Mouse (Mus musculus) heart, embryonic 16.5 days (tissue): Measurements from ENCODE around the gene Il21r. TPM values are rescaled to one million over a fixed set of nuclear protein-coding genes. Genes with fewer than 3 reads are reported as not detected.

Experiments
- ATAC-seq: fragments of 200-750 bp; cut with Nextera tagmentation; replicated peaks from 2 replicates; pipeline ENCODE4 v1.8.0; 2017; ENCODE audit warnings: moderate number of reproducible peaks; ENCODE audit not compliant: insufficient read depth, low FRiP score; ENCODE audit errors: extremely low read depth
- H3K27ac ChIP-seq: fragments of 300-500 bp; sonication (generic); 2 replicates; pipeline ENCODE4 v1.5.1; 2014; ENCODE audit warnings: mild to moderate bottlenecking, low read length, control low read depth, moderate library complexity
- H3K27me3 ChIP-seq: fragments of 300-500 bp; sonication (generic); 2 replicates; pipeline ENCODE4 v1.6.1; 2014; ENCODE audit warnings: low read length, mixed read lengths; ENCODE audit not compliant: control insufficient read depth, insufficient read depth
- H3K36me3 ChIP-seq: fragments of 300-500 bp; sonication (generic); 2 replicates; pipeline ENCODE4 v1.6.1; 2014; ENCODE audit not compliant: control insufficient read depth, insufficient read depth
- H3K4me1 ChIP-seq: fragments of 300-500 bp; sonication (generic); 2 replicates; pipeline ENCODE4 v1.6.1; 2014; ENCODE audit warnings: low read length, mixed read lengths; ENCODE audit not compliant: control insufficient read depth, insufficient read depth
- H3K4me2 ChIP-seq: fragments of 300-500 bp; sonication (generic); 2 replicates; pipeline ENCODE4 v1.6.1; 2014; ENCODE audit warnings: low read depth, mild to moderate bottlenecking, control low read depth, low read length
- H3K4me3 ChIP-seq: fragments of 300-500 bp; sonication (generic); 2 replicates; pipeline ENCODE4 v1.5.1; 2014; ENCODE audit warnings: mild to moderate bottlenecking, control low read depth, low read length
- H3K9ac ChIP-seq: fragments of 300-500 bp; sonication (generic); 2 replicates; pipeline ENCODE4 v1.6.1; 2014; ENCODE audit warnings: low read length, control low read depth
- H3K9me3 ChIP-seq: fragments of 300-500 bp; sonication (generic); replicated peaks from 2 replicates; pipeline ENCODE4 v1.6.1; 2016; ENCODE audit warnings: low read length; ENCODE audit not compliant: control insufficient read depth
- WGBS: fragments of 180-500 bp; shearing (Covaris S2); extraction: QIAGEN DNeasy Blood & Tissue Kit; methylation state at CpG from one replicate; pipeline ENCODE4 v1.1.7; 2014; 5-methylcytosine and 5-hydroxymethylcytosine counted together
- polyA plus RNA-seq: library from polyadenylated mRNA; unstranded; fragments of >200 nt; fragmentation: Nextera tagmentation; extraction: Ambion mirVana; gene quantifications from 2 replicates; pipeline ENCODE4 v1.2.1, GENCODE M21; 2015

Gene Il21r
- polyA plus RNA-seq, 1 experiment from 2014 or later = 3.2 TPM

DNA sequence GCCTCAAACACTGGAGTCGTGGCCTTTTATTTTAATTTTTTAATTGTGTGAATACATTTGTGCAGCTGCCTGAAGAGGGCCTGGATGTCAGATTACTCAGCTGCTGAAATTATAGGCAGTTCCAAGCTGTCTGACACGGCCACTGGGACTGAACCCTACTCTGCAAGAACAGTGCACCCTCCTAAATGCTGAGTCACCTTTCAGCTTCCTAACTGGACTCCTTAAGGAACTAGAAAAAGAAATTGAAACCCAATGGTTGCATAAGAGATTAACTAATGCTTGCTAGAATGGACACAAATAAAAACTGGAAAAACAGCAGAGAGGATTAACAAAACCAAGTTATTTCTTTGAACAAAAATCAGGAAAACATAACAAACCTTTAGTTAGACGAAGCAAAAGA is 6.8 kb upstream of the Il21r start:
- WGBS = 64% methylated on average over 3 of the region's 3 CpGs
- H3K36me3 ChIP-seq = no peaks in the 10 kb centered on the region
- no peak overlapping the region for H3K4me2 ChIP-seq
- H3K4me1 ChIP-seq = no peaks in the 10 kb centered on the region; the same call in 1 of the 2 replicates
- no peaks in the 10 kb centered on the region for H3K27me3 ChIP-seq
- no peak for ATAC-seq
- no peaks in the 10 kb centered on the region for H3K9me3 ChIP-seq
- no peak overlapping the region for H3K4me3 ChIP-seq
- H3K9ac ChIP-seq = no peak overlapping the region
- H3K27ac ChIP-seq = no peak overlapping the region

DNA sequence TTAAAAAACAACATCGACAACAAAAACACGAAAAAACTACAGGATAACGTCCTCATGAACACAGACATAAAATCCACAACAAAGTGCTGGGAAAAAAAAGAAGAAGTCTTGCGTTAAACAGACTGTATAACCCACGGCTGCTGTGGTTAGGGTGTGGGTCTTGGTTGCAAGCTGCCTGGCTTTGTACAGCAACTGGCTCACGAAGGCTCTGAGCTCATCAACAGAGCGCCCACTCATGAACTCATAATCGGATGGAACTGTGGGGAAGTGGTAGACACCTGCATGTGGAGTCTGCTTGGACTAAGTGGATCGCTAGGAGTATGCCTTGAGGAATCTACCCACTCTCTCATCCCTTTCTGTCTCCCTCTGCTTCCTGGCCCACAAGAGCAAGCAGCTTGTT is 6.1 kb upstream of the Il21r start:
- H3K36me3 ChIP-seq = no peaks in the 10 kb centered on the region
- ATAC-seq = no peak
- no peak overlapping the region for H3K9ac ChIP-seq
- H3K4me2 ChIP-seq = no peak overlapping the region
- no peaks in the 10 kb centered on the region for H3K27me3 ChIP-seq
- no peaks in the 10 kb centered on the region for H3K9me3 ChIP-seq
- no peak overlapping the region for H3K4me3 ChIP-seq
- 84% methylated on average over 9 of the region's 9 CpGs for WGBS
- no peak overlapping the region for H3K27ac ChIP-seq
- no peaks in the 10 kb centered on the region; the same call in 1 of the 2 replicates for H3K4me1 ChIP-seq

DNA sequence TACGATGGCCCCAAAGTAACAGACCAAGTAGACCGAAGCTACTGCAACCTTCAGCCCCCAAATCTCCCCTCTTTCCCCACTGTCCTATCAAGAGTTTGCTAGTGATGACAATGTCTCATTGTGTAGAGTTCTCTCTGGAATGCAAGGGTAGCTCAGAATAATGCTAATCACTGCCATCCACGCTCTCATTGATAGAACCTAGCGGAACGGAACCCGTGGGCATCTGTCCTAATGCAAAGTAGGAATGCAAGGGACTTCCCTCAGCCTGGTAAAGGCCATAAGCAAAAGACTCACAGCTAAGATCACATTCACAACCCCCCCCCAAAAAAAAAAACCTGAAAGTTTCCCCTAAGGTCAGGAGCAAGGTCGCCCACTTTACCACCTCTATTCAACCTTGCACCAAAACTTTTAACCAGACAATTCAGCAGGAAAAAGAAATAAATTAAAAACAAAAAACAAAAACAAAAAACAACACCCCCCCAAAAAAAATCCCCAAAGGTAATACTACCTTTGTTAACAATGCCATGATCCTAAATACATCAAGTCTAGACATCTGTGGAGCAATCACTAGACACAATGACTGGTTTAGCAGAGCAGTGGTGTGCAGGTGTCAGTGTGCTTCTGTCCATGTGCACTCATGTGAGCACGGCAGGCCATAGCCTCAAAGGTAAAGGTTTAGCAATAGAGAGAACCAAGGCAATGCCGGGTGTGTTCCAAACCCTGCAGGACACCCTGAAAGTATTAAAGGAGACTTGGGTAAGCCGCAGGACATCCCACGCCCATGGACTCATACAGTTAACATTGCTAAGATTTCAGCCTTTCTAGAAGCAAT is 5.5 kb upstream of the Il21r start:
- Histone ChIP-seq H3K27me3 (no peaks in the 10 kb centered on the region), H3K4me3 (no peak overlapping the region), H3K27ac (no peak overlapping the region), H3K4me2 (no peak overlapping the region), H3K9me3 (no peaks in the 10 kb centered on the region), H3K36me3 (no peaks in the 10 kb centered on the region), H3K9ac (no peak overlapping the region), H3K4me1 (no peaks in the 10 kb centered on the region; the same call in 1 of the 2 replicates)
- WGBS = 82% methylated on average over 11 of the region's 11 CpGs
- no peak for ATAC-seq

DNA sequence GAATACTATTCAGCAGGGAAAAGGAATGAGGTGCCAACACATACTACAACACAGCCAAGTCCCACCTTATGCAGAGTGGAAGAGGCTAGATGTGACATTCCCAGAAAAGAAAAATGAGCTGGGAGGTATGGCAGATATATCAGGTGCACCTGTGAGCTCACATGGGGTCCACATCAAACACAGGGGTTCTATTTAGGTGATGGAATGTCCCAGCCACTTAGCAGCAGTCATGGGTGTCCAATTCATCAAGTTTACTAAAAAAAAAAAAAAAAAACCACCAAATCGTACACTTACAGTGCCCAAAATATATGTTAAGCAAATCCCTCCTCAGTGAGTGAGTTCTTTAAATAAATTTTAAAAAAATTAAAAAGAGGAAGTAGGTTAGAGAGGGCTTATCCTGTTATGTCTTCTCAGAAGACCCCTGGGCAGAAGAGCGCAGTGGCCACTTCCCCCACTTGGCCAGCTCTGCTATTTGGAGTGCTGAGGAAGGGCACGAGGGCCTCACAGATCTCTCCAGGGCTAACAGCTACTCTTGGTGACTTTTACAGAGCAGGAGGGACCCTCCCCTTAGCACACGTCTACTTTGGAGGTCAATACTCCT is 3.8 kb upstream of the Il21r start:
- 40% methylated on average over 4 of the region's 4 CpGs for WGBS
- H3K4me2 ChIP-seq = no peak overlapping the region
- H3K9ac ChIP-seq = no peak overlapping the region
- H3K4me3 ChIP-seq = no peak overlapping the region
- ATAC-seq = no peak
- H3K4me1 ChIP-seq = no peaks in the 10 kb centered on the region; the same call in 1 of the 2 replicates
- no peaks in the 10 kb centered on the region for H3K36me3 ChIP-seq
- H3K27ac ChIP-seq = no peak overlapping the region
- H3K9me3 ChIP-seq = no peaks in the 10 kb centered on the region
- no peaks in the 10 kb centered on the region for H3K27me3 ChIP-seq

DNA sequence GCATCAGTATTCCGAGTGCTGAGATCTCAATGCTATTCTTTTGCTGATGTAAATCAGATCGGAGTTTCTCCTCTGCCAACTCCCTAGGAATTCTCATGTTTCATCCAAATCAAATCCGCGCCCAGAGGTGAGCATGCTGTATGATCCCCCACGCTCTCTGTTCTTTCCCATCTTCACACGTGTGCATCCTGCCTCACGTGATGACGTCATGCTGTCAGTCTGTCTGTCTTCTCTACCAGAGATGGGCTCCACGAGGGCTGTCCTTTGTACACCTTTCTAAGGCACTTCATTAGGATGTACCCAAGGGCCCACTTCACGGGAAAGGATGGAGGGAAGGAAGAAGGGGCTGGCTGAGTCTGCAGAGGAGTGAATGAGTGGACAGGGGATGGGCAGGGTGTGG is 3.1 kb upstream of the Il21r start:
- Histone ChIP-seq H3K36me3 (no peaks in the 10 kb centered on the region), H3K9me3 (no peaks in the 10 kb centered on the region), H3K4me2 (no peak overlapping the region), H3K4me3 (no peak overlapping the region), H3K27ac (no peak overlapping the region), H3K4me1 (no peaks in the 10 kb centered on the region; the same call in 1 of the 2 replicates), H3K9ac (no peak overlapping the region), H3K27me3 (no peaks in the 10 kb centered on the region)
- 65% methylated on average over 10 of the region's 10 CpGs for WGBS
- no peak for ATAC-seq

DNA sequence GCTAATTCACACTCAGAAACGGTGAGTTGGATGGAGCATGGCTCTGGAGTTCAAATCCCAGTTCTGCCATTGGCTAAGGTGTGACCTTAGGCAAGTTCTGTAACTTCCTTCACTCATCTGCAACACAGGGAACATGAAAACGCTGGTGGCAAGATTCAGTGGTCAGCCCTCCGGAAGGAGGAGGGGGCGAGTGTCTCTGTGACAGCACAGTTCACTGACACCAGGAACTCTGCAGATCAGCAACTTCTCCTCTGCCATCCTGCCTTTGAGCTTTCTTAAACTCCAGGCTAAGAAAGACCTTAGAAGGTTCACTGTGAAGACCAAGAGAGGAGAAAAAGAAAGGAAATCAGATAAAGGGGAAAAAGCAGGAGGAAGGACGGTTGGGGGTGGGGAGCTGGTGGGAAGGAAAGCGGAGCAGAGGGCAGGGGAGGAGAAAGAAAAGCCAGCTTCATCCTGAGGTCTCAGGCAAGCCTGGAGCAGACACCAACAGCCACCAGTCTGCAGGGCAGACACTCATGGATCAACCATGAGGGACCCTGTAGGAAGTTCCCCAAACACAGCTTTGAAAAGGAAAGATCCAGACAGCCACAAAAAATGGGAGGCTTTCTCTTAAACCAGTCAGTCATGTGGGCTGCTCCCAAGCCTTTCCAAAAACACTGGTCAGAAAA is 2.5 kb upstream of the Il21r start:
- no peak overlapping the region for H3K27ac ChIP-seq
- no peak overlapping the region for H3K9ac ChIP-seq
- no peaks in the 10 kb centered on the region for H3K36me3 ChIP-seq
- WGBS = 32% methylated on average over 6 of the region's 6 CpGs
- no peaks in the 10 kb centered on the region for H3K27me3 ChIP-seq
- no peak overlapping the region for H3K4me3 ChIP-seq
- no peak overlapping the region for H3K4me2 ChIP-seq
- ATAC-seq = no peak
- H3K4me1 ChIP-seq = no peaks in the 10 kb centered on the region; the same call in 1 of the 2 replicates
- H3K9me3 ChIP-seq = no peaks in the 10 kb centered on the region

DNA sequence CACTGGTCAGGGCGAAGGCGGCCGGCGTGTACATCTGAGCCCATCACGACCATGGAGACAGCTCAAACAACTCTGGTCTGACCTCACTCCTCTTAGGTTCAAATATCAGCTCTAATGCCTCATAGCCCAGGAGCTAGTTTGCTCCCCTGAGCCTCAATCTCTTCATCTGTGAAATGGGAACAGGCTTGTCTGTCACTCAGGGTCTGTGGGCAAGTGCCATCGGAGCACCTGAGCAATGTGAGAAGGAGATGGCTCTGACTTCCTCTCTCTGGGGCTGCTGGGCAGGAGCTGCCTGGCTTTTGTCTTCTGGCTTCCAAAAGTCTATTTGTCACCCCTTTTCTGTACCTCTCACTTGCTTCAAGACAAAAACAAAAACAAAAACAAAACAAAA is 2.0 kb upstream of the Il21r start:
- Histone ChIP-seq H3K9me3 (no peaks in the 10 kb centered on the region), H3K4me3 (no peak overlapping the region), H3K27ac (no peak overlapping the region), H3K4me2 (no peak overlapping the region), H3K27me3 (no peaks in the 10 kb centered on the region), H3K36me3 (no peaks in the 10 kb centered on the region), H3K9ac (no peak overlapping the region), H3K4me1 (no peaks in the 10 kb centered on the region; the same call in 1 of the 2 replicates)
- no peak for ATAC-seq
- WGBS = 82% methylated on average over 6 of the region's 6 CpGs

DNA sequence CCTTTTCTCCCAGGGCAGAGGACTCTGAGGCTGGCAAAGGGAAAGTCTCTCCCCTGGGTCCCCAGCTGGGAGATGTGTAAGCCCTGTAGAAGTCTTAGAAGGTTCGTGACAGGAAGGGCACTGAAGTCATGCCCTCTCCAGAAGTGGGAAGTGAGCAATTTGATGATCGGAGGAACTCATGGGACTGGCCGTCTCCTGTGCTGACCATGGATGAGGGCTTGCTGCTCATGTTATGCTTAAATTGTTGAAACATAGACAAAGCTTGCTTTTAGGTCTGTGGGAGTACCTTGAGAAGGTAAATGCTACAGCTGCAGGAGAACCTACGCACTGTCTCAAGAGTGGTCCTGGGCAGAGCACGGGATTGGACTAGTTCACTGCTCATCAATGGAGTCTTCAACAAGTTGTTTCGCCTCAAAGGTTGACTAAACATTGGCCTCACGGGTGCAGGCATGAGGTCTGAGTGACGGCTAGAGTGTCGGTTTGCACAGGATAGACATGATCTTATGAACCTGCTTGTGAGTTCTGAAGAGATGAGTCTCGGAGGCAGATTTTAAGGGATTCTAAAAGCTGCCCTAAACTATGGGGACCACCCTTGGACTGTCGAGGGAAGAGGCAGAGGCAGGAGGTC is 1.3 kb upstream of the Il21r start:
- H3K27ac ChIP-seq = no peak overlapping the region
- no peaks in the 10 kb centered on the region for H3K27me3 ChIP-seq
- H3K9ac ChIP-seq = no peak overlapping the region
- H3K4me3 ChIP-seq = no peak overlapping the region
- no peaks in the 10 kb centered on the region for H3K9me3 ChIP-seq
- ATAC-seq = no peak
- no peaks in the 10 kb centered on the region for H3K36me3 ChIP-seq
- 78% methylated on average over 11 of the region's 11 CpGs for WGBS
- no peaks in the 10 kb centered on the region; the same call in 1 of the 2 replicates for H3K4me1 ChIP-seq
- no peak overlapping the region for H3K4me2 ChIP-seq
